ENCODE assay signal across 8 mouse cellular contexts in the genomic region with DNA sequence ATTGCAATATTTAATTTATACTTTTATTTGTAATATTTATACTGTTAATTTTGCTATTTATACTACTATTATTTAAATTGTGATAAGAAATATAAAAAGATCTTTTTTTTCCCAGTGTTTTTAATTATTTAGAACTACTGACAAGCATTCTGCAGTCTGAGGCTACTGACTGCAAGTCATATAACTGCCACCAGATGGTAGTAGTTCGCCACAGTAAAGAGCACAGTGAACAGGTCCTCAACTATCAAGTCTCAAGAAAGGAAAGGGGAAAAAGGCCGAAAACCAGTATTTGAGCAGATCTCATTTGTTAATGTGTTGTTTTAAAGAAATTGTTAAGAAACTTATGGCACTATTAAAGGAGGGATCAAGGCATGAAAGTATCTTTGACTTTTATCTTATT.
A peak's percentile ranks its signal among the peaks of the same experiment; 100 is the strongest.
DNase-seq lines count a peak whose midpoint lies in the region; ATAC-seq and TF ChIP-seq lines count a peak whose summit lies in the region.

No protein-coding gene starts in this region.

- TF ChIP-seq CTCF in cerebellum, adult 2 months (IDR thresholded peaks at IDR 0.05; ENCODE audit: borderline replicate concordance, insufficient read depth, low read depth, low read length), result peak; percentile 43; the same call in 1 of the 2 replicates

- 27% methylated on average over 2 of the region's 2 CpGs for WGBS in cerebellum, adult 2 months
- 30% methylated on average over 2 of the region's 2 CpGs for WGBS in hindbrain, embryonic 11.5 days

- H3K9me3 ChIP-seq in hindbrain, embryonic 11.5 days (ENCODE audit: control insufficient read depth, low read length), result no peaks in the 10 kb centered on the region

- no peaks in the 10 kb centered on the region for H3K36me3 ChIP-seq in hindbrain, embryonic 11.5 days (ENCODE audit: control insufficient read depth, insufficient read depth, low read length)

- no peak overlapping the region for H3K4me2 ChIP-seq in hindbrain, embryonic 11.5 days (replicated peaks; ENCODE audit: low read depth, low read length)

- H3K9ac ChIP-seq in hindbrain, embryonic 11.5 days (ENCODE audit: low read depth, low read length), result no peak overlapping the region

- no peaks in the 10 kb centered on the region for H3K27me3 ChIP-seq in cerebellum, adult 2 months (ENCODE audit: control insufficient read depth, insufficient read depth, low read length)
- no peaks in the 10 kb centered on the region for H3K27me3 ChIP-seq in hindbrain, embryonic 11.5 days (ENCODE audit: control insufficient read depth, insufficient read depth, low read length)

- H3K4me1 ChIP-seq in cerebellum, adult 2 months (ENCODE audit: control insufficient read depth, insufficient read depth, low read length), result no peaks in the 10 kb centered on the region
- H3K4me1 ChIP-seq in hindbrain, embryonic 11.5 days (replicated peaks; ENCODE audit: control insufficient read depth, insufficient read depth, low read length), result no peaks in the 10 kb centered on the region

- ATAC-seq in hindbrain, embryonic 11.5 days (ENCODE audit: low FRiP score), result peak; percentile 81

- H3K27ac ChIP-seq in cerebellum, adult 2 months (ENCODE audit: insufficient read depth, low read length), result no peak overlapping the region
- H3K27ac ChIP-seq in hindbrain, embryonic 11.5 days (ENCODE audit: low read depth, low read length), result no peak overlapping the region

- TF ChIP-seq POLR2A in cerebellum, adult 2 months (IDR thresholded peaks at IDR 0.05; ENCODE audit: borderline replicate concordance, insufficient read depth, low read length), result no peak

- peak; percentile 24 to 28 for DNase-seq in cerebellum, adult 2 months
- no peak for DNase-seq in cerebellum, adult 11 months
- DNase-seq in A20 (ENCODE audit: low read depth, low spot score), result peak; percentile 3
- DNase-seq in cerebellum, postnatal 25 days, result peak; percentile 24 to 55
- DNase-seq in hindbrain, embryonic 11.5 days (ENCODE audit: low spot score), result peak; percentile 72
- peak; percentile 59 to 80 for DNase-seq in left cerebral cortex, postnatal 14 days (ENCODE audit: low spot score in 2 of 2)
- DNase-seq in retina, embryonic 14.5 days (ENCODE audit: low spot score), result peak; percentile 88
- DNase-seq in thymus, postnatal 14 days, result no peak

- no peak overlapping the region for H3K4me3 ChIP-seq in cerebellum, adult 2 months (replicated peaks; ENCODE audit: insufficient read depth, low read depth, low read length)
- no peak overlapping the region for H3K4me3 ChIP-seq in hindbrain, embryonic 11.5 days (ENCODE audit: low read depth, low read length)

- intact Hi-C loops in left cerebral cortex, postnatal 14 days (cut with DNase I), result no loop called here

Comparison
In these comparisons a context has a peak if more than half of its experiments do, and no peak if none do; other contexts are left out.
1. DNase-seq: peak in cerebellum, adult 2 months (2 of 2), A20 (single experiment), cerebellum, postnatal 25 days (2 of 2), hindbrain, embryonic 11.5 days (single experiment), left cerebral cortex, postnatal 14 days (2 of 2) and retina, embryonic 14.5 days (single experiment); none in cerebellum, adult 11 months (single experiment) and thymus, postnatal 14 days (single experiment).